Mouse (Mus musculus) heart, adult 2 months (tissue): ENCODE data around the gene Otoa.

Source experiments
- CTCF ChIP-seq: fragments of 200-600 bp; IDR thresholded peaks from 2 replicates; pipeline ENCODE4 v1.8.1; 2022; ENCODE audit warnings: antibody characterized with exemption, mild to moderate bottlenecking, moderate library complexity
- EP300 ChIP-seq: fragments of 200-500 bp; IDR thresholded peaks from 2 replicates; pipeline ENCODE4 v1.6.1; 2011; ENCODE audit warnings: low read depth, low read length, control low read depth; ENCODE audit not compliant: insufficient read depth
- POLR2A ChIP-seq: fragments of 200-500 bp; IDR thresholded peaks from 2 replicates; pipeline ENCODE4 v1.6.1; 2011; ENCODE audit warnings: mild to moderate bottlenecking, low read depth, low read length, control low read depth; ENCODE audit not compliant: insufficient read depth

DNA sequence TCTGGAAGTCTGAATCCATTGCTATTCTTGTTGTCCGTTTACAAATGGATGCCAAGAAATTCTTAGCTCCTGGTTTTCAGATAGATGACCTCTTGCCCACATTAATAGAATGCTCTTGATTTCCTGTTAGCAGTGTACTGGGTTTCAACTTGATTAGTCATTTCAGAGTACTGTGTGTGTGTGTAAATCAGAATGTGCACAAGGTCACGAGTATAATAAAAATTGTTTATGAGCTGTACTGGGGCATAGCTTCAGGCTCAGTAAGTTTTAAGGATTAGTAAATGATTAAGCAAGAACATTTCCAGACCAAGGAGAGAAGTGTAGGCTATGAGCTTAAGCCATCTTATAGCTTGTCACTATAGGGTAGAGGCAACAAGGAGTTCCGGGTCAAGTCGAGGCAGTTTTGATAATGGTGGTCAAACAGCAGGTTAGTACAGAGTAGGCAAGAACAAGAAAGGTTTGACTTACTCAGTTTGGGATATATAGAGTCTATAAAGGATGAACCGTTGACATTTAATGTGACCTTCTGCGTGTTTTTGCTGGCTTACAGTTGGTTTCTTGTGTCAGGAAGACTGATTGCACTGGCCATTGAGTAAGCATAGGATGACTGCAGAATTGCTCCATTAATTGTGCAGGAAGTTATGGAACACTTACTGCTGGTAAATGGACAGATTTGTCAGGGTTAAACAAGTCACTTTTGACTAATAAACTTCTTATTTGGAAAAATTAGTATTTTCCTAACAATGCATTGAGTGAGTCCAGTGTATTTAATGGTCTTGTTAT, 35.6 kb upstream of the Otoa start:
- no peak for TF ChIP-seq POLR2A
- no peak for TF ChIP-seq CTCF
- no peak for TF ChIP-seq EP300
